Mouse (Mus musculus): ENCODE measurements around the gene Zfp13.
"Not testable (repeated sequence)": the region's sequence is repeated elsewhere in the genome, so short reads cannot be mapped to it uniquely, and the experiment has no call there.

The Zfp13 gene

DNA sequence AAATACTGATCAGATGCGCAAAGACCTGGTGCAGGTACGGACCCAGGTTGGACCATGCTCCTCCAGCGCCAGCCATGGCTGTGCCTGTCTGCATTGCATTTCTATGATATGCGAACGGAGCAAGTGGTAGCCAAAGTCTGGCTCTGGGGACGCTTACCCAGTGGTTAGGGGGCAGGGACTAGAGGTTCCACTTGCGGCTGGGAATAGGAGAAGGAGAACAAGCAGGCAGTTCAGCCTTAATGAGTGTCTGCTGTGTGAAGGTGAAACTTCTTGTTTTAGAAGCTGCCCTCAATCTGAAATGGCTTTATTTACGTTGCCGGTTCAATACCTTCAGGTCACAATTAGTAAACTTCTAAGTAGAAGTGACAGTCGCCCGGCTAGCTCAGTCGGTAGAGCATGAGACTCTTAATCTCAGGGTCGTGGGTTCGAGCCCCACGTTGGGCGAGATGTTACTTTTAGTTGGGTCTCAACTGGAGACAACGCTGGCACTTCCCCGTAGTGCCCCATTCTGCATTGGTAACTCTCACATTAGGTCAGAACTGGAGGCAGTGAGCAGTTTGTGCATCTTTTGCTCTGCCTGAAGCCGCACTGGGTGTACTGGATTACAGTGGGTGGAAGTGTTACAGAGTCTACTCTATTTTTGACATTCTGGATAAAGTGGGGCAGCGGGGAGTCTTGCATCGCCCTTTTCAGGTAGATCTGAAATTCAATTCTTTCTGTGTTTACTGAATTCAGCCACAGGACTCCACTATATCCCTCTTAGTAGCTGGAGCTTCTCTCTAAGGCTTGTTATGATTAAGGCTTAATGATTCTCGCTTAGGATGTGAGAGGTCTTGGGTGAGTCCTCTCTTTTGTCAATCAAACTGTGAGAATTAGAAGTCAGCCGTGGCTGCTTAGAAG, 65.4 kb downstream of the Zfp13 start:
- not testable (repeated sequence) for DNase-seq (ENCODE audit: low spot score in 2 of 2)

GRCm38 (mm10) chr17:23531408-23531807, 67.9 kb downstream of the Zfp13 start:
- DNase-seq (ENCODE audit: low spot score in 2 of 2): not testable (repeated sequence)

Measured in cerebellum, postnatal 4 days (tissue).